Comparison of ENCODE assay signal across 8 mouse cellular contexts in the genomic region with DNA sequence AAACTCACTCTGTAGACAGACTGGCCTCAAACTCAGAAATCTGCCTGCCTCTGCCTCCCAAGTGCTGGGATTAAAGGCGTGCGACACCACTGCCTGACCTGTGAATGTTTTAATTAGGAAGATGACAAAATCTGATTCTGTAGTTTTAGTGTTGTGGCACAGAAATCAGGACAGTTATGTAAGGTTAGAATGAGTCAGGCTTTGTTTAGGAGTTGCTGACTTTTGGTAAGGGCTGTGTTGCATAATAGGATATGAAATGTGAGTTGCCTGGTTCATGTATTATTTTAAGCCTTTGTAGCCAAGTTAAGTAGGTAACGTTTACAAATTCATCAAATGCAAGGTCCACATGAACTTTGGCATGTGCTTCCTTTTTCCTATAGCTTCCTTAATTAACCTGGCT. TPM values are rescaled to one million over a fixed set of nuclear protein-coding genes. Genes with fewer than 3 reads are reported as not detected.
DNase-seq lines count a peak whose midpoint lies in the region; ATAC-seq and TF ChIP-seq lines count a peak whose summit lies in the region.

No protein-coding gene starts in this region.

- 86% methylated on average over 3 of the region's 3 CpGs for WGBS in heart, embryonic 12.5 days
- WGBS in hindbrain, embryonic 15.5 days, result 93% methylated on average over 3 of the region's 3 CpGs
- WGBS in midbrain, embryonic 12.5 days, result 90% methylated on average over 3 of the region's 3 CpGs

- H3K9me3 ChIP-seq in heart, embryonic 12.5 days (replicated peaks), result no peaks in the 10 kb centered on the region
- H3K9me3 ChIP-seq in hindbrain, embryonic 15.5 days, result no peaks in the 10 kb centered on the region
- H3K9me3 ChIP-seq in midbrain, embryonic 12.5 days, result no peaks in the 10 kb centered on the region

- ATAC-seq in heart, embryonic 12.5 days (ENCODE audit: insufficient number of reproducible peaks, low FRiP score), result no peak
- ATAC-seq in hindbrain, embryonic 15.5 days (ENCODE audit: low FRiP score, low read depth), result no peak
- ATAC-seq in midbrain, embryonic 12.5 days (ENCODE audit: low FRiP score, low read depth), result no peak

- peaks cover 7% of the 10 kb centered on the region; the same call in 1 of the 2 replicates for H3K4me1 ChIP-seq in heart, embryonic 12.5 days (replicated peaks)
- H3K4me1 ChIP-seq in bone marrow macrophage, adult 2 months (ENCODE audit: control insufficient read depth, insufficient read depth, low read length), result peaks cover 11% of the 10 kb centered on the region
- peaks cover 22% of the 10 kb centered on the region for H3K4me1 ChIP-seq in hindbrain, embryonic 15.5 days (replicated peaks)
- peaks cover 12% of the 10 kb centered on the region for H3K4me1 ChIP-seq in midbrain, embryonic 12.5 days

- H3K4me3 ChIP-seq in heart, embryonic 12.5 days, result peak overlapping the region; percentile 90
- peak overlapping the region; percentile 72 for H3K4me3 ChIP-seq in bone marrow macrophage, adult 2 months (ENCODE audit: insufficient read depth, low read length)
- peak overlapping the region; percentile 56; the same call in 1 of the 2 replicates for H3K4me3 ChIP-seq in hindbrain, embryonic 15.5 days
- peak overlapping the region; percentile 70 for H3K4me3 ChIP-seq in midbrain, embryonic 12.5 days

- H3K36me3 ChIP-seq in heart, embryonic 12.5 days, result peaks cover 15% of the 10 kb centered on the region
- peaks cover 13% of the 10 kb centered on the region for H3K36me3 ChIP-seq in hindbrain, embryonic 15.5 days
- peaks cover 14% of the 10 kb centered on the region; the same call in 1 of the 2 replicates for H3K36me3 ChIP-seq in midbrain, embryonic 12.5 days

- no peak for TF ChIP-seq CTCF in bone marrow macrophage, adult 2 months (IDR thresholded peaks at IDR 0.05; ENCODE audit: low read depth, low read length)

- peak overlapping the region; percentile 83 for H3K4me2 ChIP-seq in heart, embryonic 12.5 days
- H3K4me2 ChIP-seq in hindbrain, embryonic 15.5 days, result peak overlapping the region; percentile 90
- H3K4me2 ChIP-seq in midbrain, embryonic 12.5 days (replicated peaks), result peak overlapping the region; percentile 68

- TF ChIP-seq POLR2A in bone marrow macrophage, adult 2 months (IDR thresholded peaks at IDR 0.05; ENCODE audit: borderline replicate concordance, low read depth, low read length), result no peak

- 0 out of 2 replicates have a peak overlapping the region, but pooled peaks have one; percentile 92 for H3K9ac ChIP-seq in heart, embryonic 12.5 days
- H3K9ac ChIP-seq in hindbrain, embryonic 15.5 days, result no peak overlapping the region
- H3K9ac ChIP-seq in midbrain, embryonic 12.5 days (replicated peaks), result no peak overlapping the region

- intact Hi-C loops in heart, postnatal 14 days (cut with DNase I), result no loop called here
- intact Hi-C loops in left cerebral cortex, postnatal 4 days (cut with DNase I), result no loop called here

- H3K27ac ChIP-seq in heart, embryonic 12.5 days (ENCODE audit: poor library complexity, severe bottlenecking), result no peak overlapping the region
- peak overlapping the region; percentile 45 for H3K27ac ChIP-seq in bone marrow macrophage, adult 2 months (ENCODE audit: insufficient read depth, low read depth, low read length)
- H3K27ac ChIP-seq in hindbrain, embryonic 15.5 days (replicated peaks), result no peak overlapping the region
- H3K27ac ChIP-seq in midbrain, embryonic 12.5 days (replicated peaks), result no peak overlapping the region

- no peak for DNase-seq in heart, postnatal 14 days
- no peak for DNase-seq in retina, embryonic 14.5 days (ENCODE audit: low spot score)
- no peak for DNase-seq in left cerebral cortex, postnatal 4 days
- no peak for DNase-seq in Muller cell, postnatal 12 days (ENCODE audit: inconsistent ontology term)

- no peaks in the 10 kb centered on the region for H3K27me3 ChIP-seq in heart, embryonic 12.5 days (replicated peaks)
- no peaks in the 10 kb centered on the region for H3K27me3 ChIP-seq in hindbrain, embryonic 15.5 days
- H3K27me3 ChIP-seq in midbrain, embryonic 12.5 days, result no peaks in the 10 kb centered on the region

RNA-seq across cellular contexts. Expression of gene Riok2, which starts 1.5 kb away (rescaled TPM):
- 22.5 and 23.4 TPM in 2 replicates for polyA plus RNA-seq in heart, embryonic 12.5 days (2016; fragmentation: Nextera tagmentation; extraction: Ambion mirVana)
- 10 to 100 TPM; 14.0 to 15.5 TPM for total RNA-seq in heart, postnatal 14 days (2021)
- polyA plus RNA-seq in bone marrow macrophage, adult 2 months (2012; ENCODE audit: insufficient read depth, insufficient read length, missing spikeins), result 15.6 and 17.7 TPM in 2 replicates
- polyA plus RNA-seq in hindbrain, embryonic 15.5 days (2015; fragmentation: Nextera tagmentation; extraction: Ambion mirVana), result 20.6 and 22.1 TPM in 2 replicates
- polyA plus RNA-seq in midbrain, embryonic 12.5 days (2016; fragmentation: Nextera tagmentation; extraction: Ambion mirVana), result 30.3 and 32.2 TPM in 2 replicates
- total RNA-seq in left cerebral cortex, postnatal 4 days (2021), result 10 to 100 TPM; 20.1 to 20.9 TPM

RNA-seq across cellular contexts. Expression of gene Lix1, which starts 26.9 kb away (rescaled TPM):
- 4.5 TPM in 2 replicates for polyA plus RNA-seq in heart, embryonic 12.5 days (2016; fragmentation: Nextera tagmentation; extraction: Ambion mirVana)
- 1 to 10 TPM; 6.5 to 6.9 TPM for total RNA-seq in heart, postnatal 14 days (2021)
- polyA plus RNA-seq in bone marrow macrophage, adult 2 months (2012; ENCODE audit: insufficient read depth, insufficient read length, missing spikeins), result not detected in 2 replicates
- polyA plus RNA-seq in hindbrain, embryonic 15.5 days (2015; fragmentation: Nextera tagmentation; extraction: Ambion mirVana), result 10.2 and 12.4 TPM in 2 replicates
- 48.8 TPM in 2 replicates for polyA plus RNA-seq in midbrain, embryonic 12.5 days (2016; fragmentation: Nextera tagmentation; extraction: Ambion mirVana)
- 10 to 100 TPM; 37.9 to 38.2 TPM for total RNA-seq in left cerebral cortex, postnatal 4 days (2021)
